Mouse (Mus musculus) intestine, embryonic 14.5 days (tissue): ENCODE data around the gene Kcnc1. TPM values are rescaled to one million over a fixed set of nuclear protein-coding genes. Genes with fewer than 3 reads are reported as not detected.

Experiments used
- ATAC-seq: fragments of 200-750 bp; cut with Nextera tagmentation; replicated peaks from 2 replicates; pipeline ENCODE4 v1.8.0; 2017; ENCODE audit warnings: low read depth, moderate number of reproducible peaks, moderate TSS enrichment, moderate library complexity; ENCODE audit not compliant: low FRiP score, low TSS enrichment
- DNase-seq: peaks from one replicate; pipeline ENCODE4 v3.0.0-alpha.2; 2018; ENCODE audit warnings: low spot score
- H3K27ac ChIP-seq: fragments of 300-500 bp; sonication (generic); 2 replicates; pipeline ENCODE4 v1.5.1; 2014; ENCODE audit warnings: low read depth, mild to moderate bottlenecking, control low read depth
- H3K27me3 ChIP-seq: fragments of 300-500 bp; sonication (generic); replicated peaks from 2 replicates; pipeline ENCODE4 v1.6.1; 2014; ENCODE audit warnings: low read length, control low read depth; ENCODE audit not compliant: control insufficient read depth, insufficient read depth
- H3K36me3 ChIP-seq: fragments of 300-500 bp; sonication (generic); 2 replicates; pipeline ENCODE4 v1.6.1; 2014; ENCODE audit warnings: low read length, control low read depth; ENCODE audit not compliant: control insufficient read depth, insufficient read depth
- H3K4me1 ChIP-seq: fragments of 300-500 bp; sonication (generic); replicated peaks from 2 replicates; pipeline ENCODE4 v1.6.1; 2014; ENCODE audit warnings: low read length, control low read depth, mixed read lengths; ENCODE audit not compliant: control insufficient read depth, insufficient read depth
- H3K4me2 ChIP-seq: fragments of 300-500 bp; sonication (generic); 2 replicates; pipeline ENCODE4 v1.6.1; 2014; ENCODE audit warnings: low read length
- H3K4me3 ChIP-seq: fragments of 300-500 bp; sonication (generic); 2 replicates; pipeline ENCODE4 v1.5.1; 2014; ENCODE audit warnings: low read depth, low read length, control low read depth, mixed read lengths
- H3K9ac ChIP-seq: fragments of 300-500 bp; sonication (generic); 2 replicates; pipeline ENCODE4 v1.6.1; 2014; ENCODE audit warnings: mild to moderate bottlenecking, low read length
- H3K9me3 ChIP-seq: fragments of 300-500 bp; sonication (generic); 2 replicates; pipeline ENCODE4 v1.6.1; 2016; ENCODE audit warnings: low read length, control low read depth; ENCODE audit not compliant: control insufficient read depth
- WGBS: fragments of 180-500 bp; shearing (Covaris S2); extraction: QIAGEN DNeasy Blood & Tissue Kit; methylation state at CpG from one replicate; pipeline ENCODE4 v1.1.7; 2014; 5-methylcytosine and 5-hydroxymethylcytosine counted together
- polyA plus RNA-seq: library from polyadenylated mRNA; unstranded; fragments of >200 nt; fragmentation: Nextera tagmentation; extraction: Ambion mirVana; gene quantifications from 2 replicates; pipeline ENCODE4 v1.2.1, GENCODE M21; 2014

Gene Kcnc1
- polyA plus RNA-seq, 1 experiment from 2014 or later, result 0.35 TPM

DNA sequence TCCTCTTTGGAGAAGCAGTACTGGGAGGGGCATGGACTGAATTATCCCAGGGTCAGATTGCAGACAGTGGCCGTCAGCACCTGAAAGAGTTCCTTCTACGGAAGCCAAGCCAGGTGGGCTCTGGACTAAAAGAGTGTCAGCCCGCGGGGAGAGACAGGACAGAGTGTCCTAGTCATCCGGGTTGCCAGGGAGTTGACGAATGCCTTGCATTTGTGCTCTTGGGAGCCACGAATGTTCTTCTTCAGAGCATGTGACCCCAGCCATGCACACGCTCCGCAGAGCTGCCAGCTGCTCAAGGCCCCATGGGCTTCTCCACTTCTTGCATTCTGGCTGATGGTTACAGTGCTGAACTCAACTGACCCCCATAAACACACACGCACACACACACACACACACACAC is 86.8 kb downstream of the Kcnc1 start:
- Histone ChIP-seq H3K36me3 (no peaks in the 10 kb centered on the region), H3K4me2 (no peak overlapping the region), H3K4me1 (peaks cover 12% of the 10 kb centered on the region), H3K27ac (no peak overlapping the region), H3K4me3 (no peak overlapping the region), H3K9me3 (no peaks in the 10 kb centered on the region), H3K27me3 (no peaks in the 10 kb centered on the region), H3K9ac (no peak overlapping the region)
- 51% methylated on average over 10 of the region's 10 CpGs for whole genome bisulfite sequencing
- DNase-seq (no peak), ATAC-seq (no peak)

DNA sequence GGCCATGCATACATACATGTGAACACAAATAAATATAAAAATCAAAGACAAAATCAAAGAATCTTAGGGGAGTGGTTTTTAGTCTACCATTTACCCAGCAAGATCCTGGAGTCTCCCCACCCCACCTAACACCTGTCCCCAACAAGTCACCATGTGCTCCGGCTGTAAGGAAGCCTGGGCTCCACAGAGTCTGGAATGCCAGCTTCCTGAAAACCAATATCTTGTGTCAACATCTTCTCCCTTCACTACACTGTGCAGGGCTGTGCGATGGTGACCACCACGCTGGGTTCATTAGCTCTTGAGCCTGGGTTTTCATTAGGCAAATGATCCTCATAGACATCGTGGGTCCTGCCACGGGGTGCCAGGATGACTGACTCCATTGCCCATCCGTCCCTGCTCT is 87.9 kb downstream of the Kcnc1 start:
- no peak overlapping the region for H3K27ac ChIP-seq
- no peak overlapping the region for H3K9ac ChIP-seq
- ATAC-seq (no peak), DNase-seq (no peak)
- H3K4me2 ChIP-seq, result no peak overlapping the region
- no peaks in the 10 kb centered on the region for H3K27me3 ChIP-seq
- H3K9me3 ChIP-seq, result no peaks in the 10 kb centered on the region
- H3K4me3 ChIP-seq, result no peak overlapping the region
- no peaks in the 10 kb centered on the region for H3K36me3 ChIP-seq
- H3K4me1 ChIP-seq, result peaks cover 12% of the 10 kb centered on the region
- WGBS, result 86% methylated on average over 6 of the region's 6 CpGs

DNA sequence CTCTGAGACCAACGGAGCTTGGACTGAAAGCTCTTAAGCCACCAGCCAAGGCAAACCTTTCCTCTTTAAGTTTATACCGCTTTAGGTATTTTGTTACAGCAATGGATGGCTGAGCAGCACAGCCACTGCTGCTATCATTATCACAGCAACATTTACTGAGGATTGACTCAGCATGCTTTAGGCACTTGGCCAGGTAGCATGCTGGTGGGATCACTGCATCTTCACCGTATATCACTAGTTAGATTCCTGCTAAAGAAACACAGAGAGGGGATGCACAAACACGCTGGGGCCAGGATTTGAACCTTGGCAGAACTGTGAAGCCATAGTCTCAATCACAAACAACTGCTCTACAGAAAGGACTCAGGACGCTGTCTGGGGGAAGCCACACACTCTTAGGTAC is 90.5 kb downstream of the Kcnc1 start:
- H3K9me3 ChIP-seq, result no peaks in the 10 kb centered on the region
- H3K4me3 ChIP-seq, result no peak overlapping the region
- no peak overlapping the region for H3K27ac ChIP-seq
- no peaks in the 10 kb centered on the region for H3K27me3 ChIP-seq
- peaks cover 12% of the 10 kb centered on the region for H3K4me1 ChIP-seq
- H3K9ac ChIP-seq, result no peak overlapping the region
- ATAC-seq, result no peak
- 81% methylated on average over 5 of the region's 5 CpGs for WGBS
- no peak for DNase-seq
- H3K36me3 ChIP-seq, result no peaks in the 10 kb centered on the region
- H3K4me2 ChIP-seq, result no peak overlapping the region

DNA sequence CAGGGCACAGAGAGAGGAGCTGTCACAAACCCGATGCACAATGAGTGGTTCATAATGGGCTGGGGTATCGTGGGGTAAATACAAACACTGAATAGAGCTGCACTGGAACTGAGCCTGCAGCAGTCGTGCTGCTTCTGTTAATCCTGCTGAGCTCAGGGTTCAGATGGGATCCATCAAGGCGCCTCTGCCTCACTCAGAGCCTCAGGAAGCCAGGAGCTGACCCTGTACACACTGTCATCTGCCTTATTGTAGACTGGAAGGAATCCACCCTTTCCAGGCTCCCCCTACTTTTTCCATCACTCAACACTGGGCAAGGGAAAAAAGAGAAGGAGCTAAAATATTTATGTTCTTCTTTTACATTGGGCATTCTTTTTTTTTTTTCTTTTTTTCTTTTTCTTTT is 91.1 kb downstream of the Kcnc1 start:
- Histone ChIP-seq H3K9ac (no peak overlapping the region), H3K9me3 (no peaks in the 10 kb centered on the region), H3K36me3 (no peaks in the 10 kb centered on the region), H3K4me3 (no peak overlapping the region), H3K4me1 (peaks cover 8% of the 10 kb centered on the region), H3K27ac (no peak overlapping the region), H3K27me3 (no peaks in the 10 kb centered on the region), H3K4me2 (no peak overlapping the region)
- 33% methylated on average over 4 of the region's 4 CpGs for WGBS
- ATAC-seq (no peak), DNase-seq (no peak)

Other genes with a start within 250 kb of the Kcnc1 start
- 2.4 and 7.6 TPM in 2 replicates for gene Abcc8, start 216.5 kb upstream of the Kcnc1 start, polyA plus RNA-seq
- 36.6 and 36.8 TPM in 2 replicates for gene Ush1c, start 158.0 kb upstream of the Kcnc1 start, polyA plus RNA-seq
- gene Otog, start 155.5 kb upstream of the Kcnc1 start, polyA plus RNA-seq, result 0.12 TPM in 1 of 2 replicates, not detected in the other
- gene Myod1, start 20.0 kb upstream of the Kcnc1 start, polyA plus RNA-seq, result not detected in 2 replicates
- gene Sergef, start 243.3 kb downstream of the Kcnc1 start, polyA plus RNA-seq, result 16.8 and 17.5 TPM in 2 replicates